Mouse (Mus musculus) yolk sac, embryonic 10.5 days (tissue): ENCODE results near the gene Slc10a1.

ENCODE experiments used
- DNase-seq: peaks from one replicate; pipeline ENCODE4 v3.0.0-alpha.2; 2017; ENCODE audit warnings: low spot score

Slc10a1 gene

DNA sequence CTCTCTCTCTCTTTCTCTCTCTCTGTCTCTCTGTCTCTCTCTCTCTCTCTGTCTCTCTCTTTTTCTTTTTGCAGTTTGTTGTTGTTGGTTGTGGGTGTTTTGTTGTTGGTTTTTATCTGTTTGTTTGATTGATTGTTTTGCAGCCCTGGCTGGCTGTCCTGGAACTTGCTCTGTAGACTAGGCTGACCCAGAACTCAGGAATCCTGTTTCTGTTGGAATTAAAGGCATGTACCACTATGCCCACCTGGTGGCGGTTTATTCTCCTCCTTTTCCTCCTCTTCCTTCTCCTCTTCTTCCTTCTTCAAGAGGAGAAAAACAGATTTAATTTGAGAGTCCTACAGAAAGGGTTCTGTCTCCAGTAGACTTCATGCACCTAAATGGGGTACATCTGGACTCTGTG is 41.0 kb downstream of the Slc10a1 start:
- no peak for DNase-seq

DNA sequence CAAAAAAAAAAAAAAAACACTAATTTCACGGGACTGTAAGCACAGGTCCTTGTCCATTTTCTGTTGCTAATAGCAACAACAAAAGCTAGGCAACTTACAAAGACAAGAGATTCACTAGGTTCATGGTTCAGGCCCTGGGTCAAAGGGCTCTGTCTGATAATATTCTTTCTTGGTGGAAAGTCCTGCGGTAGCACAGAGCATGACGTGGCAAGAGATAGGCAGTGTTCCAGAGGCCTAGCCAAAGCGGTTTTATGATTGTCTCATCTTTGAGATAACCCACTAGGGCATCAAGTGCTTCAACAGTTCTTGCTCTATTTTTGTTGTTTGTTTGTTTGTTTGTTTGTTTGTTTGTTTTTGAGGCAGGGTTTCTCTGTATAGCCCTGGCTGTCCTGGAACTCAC is 42.0 kb downstream of the Slc10a1 start:
- DNase-seq, result peak; percentile 65

DNA sequence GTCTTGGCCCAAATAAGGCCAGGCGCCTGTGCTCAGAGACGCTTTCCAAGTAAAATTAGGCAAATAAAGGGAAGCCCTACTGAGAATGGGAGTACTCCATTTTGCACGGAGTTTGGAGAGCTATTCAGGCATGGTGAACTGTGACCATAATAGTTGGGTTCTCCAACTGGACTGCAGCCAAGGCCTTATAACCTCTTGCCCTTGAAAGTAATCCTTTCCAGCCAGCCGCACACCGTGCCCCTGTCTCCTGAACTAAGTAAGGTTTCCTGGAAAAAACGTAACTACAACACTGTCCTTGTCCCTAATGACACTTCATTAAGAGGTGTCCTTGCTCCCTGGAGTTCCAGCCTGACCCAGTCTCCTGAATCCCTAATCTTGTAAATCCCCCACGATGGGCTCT is 42.6 kb downstream of the Slc10a1 start:
- peak; percentile 44 for DNase-seq

DNA sequence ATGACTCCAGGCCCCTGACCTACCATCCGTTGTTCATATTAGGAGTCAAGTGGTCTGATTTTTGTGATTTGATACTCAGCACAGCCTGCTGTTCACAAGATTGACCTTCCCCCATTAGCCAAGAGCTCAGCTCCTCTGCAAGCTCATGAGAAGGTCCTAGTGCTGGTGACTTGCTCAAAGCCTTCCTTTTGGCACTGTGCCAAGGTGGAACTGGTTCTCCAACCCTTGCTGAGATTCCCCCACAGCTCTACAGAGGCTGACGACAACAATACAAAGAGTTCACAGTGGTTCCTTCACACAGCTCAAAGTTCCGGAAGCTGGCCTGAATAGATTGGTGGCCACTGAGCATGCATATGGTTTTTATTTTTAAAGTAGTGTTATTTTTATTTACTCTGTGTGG is 44.3 kb downstream of the Slc10a1 start:
- DNase-seq, result no peak

DNA sequence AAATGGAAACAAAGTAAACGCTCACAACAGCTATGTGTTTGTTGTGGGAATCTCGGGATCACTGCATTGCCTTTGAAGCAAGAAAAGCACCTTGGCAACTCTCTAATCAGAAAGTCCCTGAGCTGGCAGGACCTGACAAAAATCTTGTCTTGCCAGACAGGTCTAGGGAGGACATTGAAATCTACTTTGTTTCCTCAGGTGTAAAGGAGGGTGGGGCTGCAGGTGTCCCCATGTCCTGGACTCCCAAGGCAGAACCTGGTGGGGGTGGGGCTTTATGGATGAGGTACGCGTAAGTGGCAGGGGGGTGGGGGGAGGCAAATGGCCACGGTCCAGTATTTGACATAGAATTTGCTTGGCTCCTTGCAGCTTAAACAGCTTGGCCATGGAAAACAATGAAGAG is 44.9 kb downstream of the Slc10a1 start:
- no peak for DNase-seq

- DNase-seq, result no peak
Observed at GRCm38 (mm10) chr12:80922869-80923268, 45.6 kb downstream of the Slc10a1 start.

- DNase-seq, result no peak
Observed at GRCm38 (mm10) chr12:80921301-80921700, 47.2 kb downstream of the Slc10a1 start.

GRCm38 (mm10) chr12:80917764-80918163 is 50.7 kb downstream of the Slc10a1 start:
- DNase-seq, result no peak

- peak; percentile 56 for DNase-seq
Observed at GRCm38 (mm10) chr12:80909631-80910030, 58.9 kb downstream of the Slc10a1 start.
